Comparison of ENCODE assay signal across 8 mouse cellular contexts in genomic region chr12:29855007-29855406, GRCm38 (mm10).
DNase-seq lines count a peak whose midpoint lies in the region; ATAC-seq and TF ChIP-seq lines count a peak whose summit lies in the region.

No protein-coding gene starts in this region.

- no peaks in the 10 kb centered on the region for H3K36me3 ChIP-seq in heart, adult 2 months (ENCODE audit: control insufficient read depth, insufficient read depth, low read length)
- H3K36me3 ChIP-seq in C2C12 (ENCODE audit: control insufficient read depth, insufficient read depth) = no peaks in the 10 kb centered on the region
- peaks cover 29% of the 10 kb centered on the region for H3K36me3 ChIP-seq in forebrain, embryonic 16.5 days (ENCODE audit: control insufficient read depth, insufficient read depth)
- peaks cover 23% of the 10 kb centered on the region for H3K36me3 ChIP-seq in midbrain, embryonic 16.5 days (ENCODE audit: control insufficient read depth, insufficient read depth, low read length)

- no peaks in the 10 kb centered on the region for H3K9me3 ChIP-seq in forebrain, embryonic 16.5 days (ENCODE audit: control insufficient read depth, low read length)
- no peaks in the 10 kb centered on the region for H3K9me3 ChIP-seq in midbrain, embryonic 16.5 days (replicated peaks; ENCODE audit: control insufficient read depth, low read length, poor library complexity, severe bottlenecking)

- no peak for TF ChIP-seq EP300 in heart, adult 2 months (IDR thresholded peaks at IDR 0.05; ENCODE audit: insufficient read depth, low read depth, low read length)

- no peak overlapping the region for H3K27ac ChIP-seq in heart, adult 2 months
- H3K27ac ChIP-seq in bone marrow, adult 2 months (ENCODE audit: control insufficient read depth, insufficient read depth, low read depth, low read length, poor library complexity) = no peak overlapping the region
- H3K27ac ChIP-seq in forebrain, embryonic 16.5 days (ENCODE audit: low read length) = no peak overlapping the region
- no peak overlapping the region for H3K27ac ChIP-seq in midbrain, embryonic 16.5 days (ENCODE audit: low read length)

- no peak overlapping the region for H3K4me3 ChIP-seq in heart, adult 2 months
- no peak overlapping the region for H3K4me3 ChIP-seq in C2C12 (ENCODE audit: insufficient read depth, poor library complexity, severe bottlenecking)
- no peak overlapping the region for H3K4me3 ChIP-seq in bone marrow, adult 2 months (replicated peaks; ENCODE audit: control insufficient read depth, low read depth, low read length)
- no peak overlapping the region for H3K4me3 ChIP-seq in forebrain, embryonic 16.5 days (replicated peaks; ENCODE audit: low read length)
- H3K4me3 ChIP-seq in midbrain, embryonic 16.5 days (ENCODE audit: low read depth, low read length) = no peak overlapping the region

- 21% methylated on average over 5 of the region's 5 CpGs for WGBS in heart, adult 2 months
- 24% methylated on average over 5 of the region's 5 CpGs for WGBS in bone marrow, adult 2 months
- 22% methylated on average over 5 of the region's 5 CpGs for WGBS in forebrain, embryonic 16.5 days
- WGBS in midbrain, embryonic 16.5 days = 30% methylated on average over 5 of the region's 5 CpGs

- ATAC-seq in forebrain, embryonic 16.5 days = peak; percentile 61; the same call in 1 of the 2 replicates
- 0 out of 2 replicates have a peak, but pooled peaks have one; percentile 36 for ATAC-seq in midbrain, embryonic 16.5 days

- no peaks in the 10 kb centered on the region for H3K79me2 ChIP-seq in heart, adult 2 months (replicated peaks; ENCODE audit: control insufficient read depth, insufficient read depth, low read length)
- no peaks in the 10 kb centered on the region for H3K79me2 ChIP-seq in C2C12 (ENCODE audit: control insufficient read depth, insufficient read depth)

- H3K4me1 ChIP-seq in heart, adult 2 months (ENCODE audit: control insufficient read depth, insufficient read depth, low read length) = no peaks in the 10 kb centered on the region
- H3K4me1 ChIP-seq in bone marrow, adult 2 months (ENCODE audit: control insufficient read depth, insufficient read depth, low read length) = no peaks in the 10 kb centered on the region
- H3K4me1 ChIP-seq in forebrain, embryonic 16.5 days (replicated peaks; ENCODE audit: control insufficient read depth, insufficient read depth, low read length) = peaks cover 7% of the 10 kb centered on the region
- no peaks in the 10 kb centered on the region for H3K4me1 ChIP-seq in midbrain, embryonic 16.5 days (ENCODE audit: control insufficient read depth, insufficient read depth, low read length)

- H3K27me3 ChIP-seq in heart, adult 2 months (ENCODE audit: control insufficient read depth, insufficient read depth, low read length) = no peaks in the 10 kb centered on the region
- H3K27me3 ChIP-seq in C2C12 (ENCODE audit: control insufficient read depth, insufficient read depth, insufficient read length) = no peaks in the 10 kb centered on the region
- H3K27me3 ChIP-seq in forebrain, embryonic 16.5 days (replicated peaks; ENCODE audit: control insufficient read depth, insufficient read depth, low read length) = no peaks in the 10 kb centered on the region
- H3K27me3 ChIP-seq in midbrain, embryonic 16.5 days (ENCODE audit: control insufficient read depth, insufficient read depth, low read depth, low read length) = no peaks in the 10 kb centered on the region

- peak; percentile 32 to 61 for DNase-seq in heart, adult 2 months
- DNase-seq in heart, postnatal 25 days (ENCODE audit: low spot score) = no peak
- peak; percentile 42 to 82 for DNase-seq in kidney, postnatal 36 days
- DNase-seq in T-cell, adult 2 months (ENCODE audit: low spot score) = no peak

- TF ChIP-seq CTCF in heart, adult 2 months (IDR thresholded peaks at IDR 0.05) = peak; percentile 76
- TF ChIP-seq CTCF in C2C12 (IDR thresholded peaks at IDR 0.05; ENCODE audit: control insufficient read depth, insufficient read depth, insufficient read length) = peak; percentile 29
- TF ChIP-seq CTCF in bone marrow, adult 2 months (IDR thresholded peaks at IDR 0.05; ENCODE audit: control insufficient read depth, insufficient read depth, low read length) = peak; percentile 10; the same call in 1 of the 2 replicates

- H3K79me3 ChIP-seq in C2C12 (ENCODE audit: low read depth) = no peaks in the 10 kb centered on the region

- intact Hi-C loops in heart, adult 2 months (cut with DNase I) = no loop called here
- intact Hi-C loops in heart, postnatal 25 days (cut with DNase I) = no loop called here

- H3K4me2 ChIP-seq in forebrain, embryonic 16.5 days (ENCODE audit: low read length) = no peak overlapping the region
- no peak overlapping the region for H3K4me2 ChIP-seq in midbrain, embryonic 16.5 days (ENCODE audit: low read length)

- no peak overlapping the region for H3K9ac ChIP-seq in heart, adult 2 months (ENCODE audit: low read depth, low read length)
- no peak overlapping the region for H3K9ac ChIP-seq in forebrain, embryonic 16.5 days (replicated peaks; ENCODE audit: low read depth, low read length)
- H3K9ac ChIP-seq in midbrain, embryonic 16.5 days (ENCODE audit: low read depth, low read length) = no peak overlapping the region

- H3ac ChIP-seq in C2C12 (ENCODE audit: control insufficient read depth, insufficient read length, low read depth) = no peak overlapping the region

- TF ChIP-seq POLR2A in heart, adult 2 months (IDR thresholded peaks at IDR 0.05; ENCODE audit: insufficient read depth, low read depth, low read length) = no peak
- no peak for TF ChIP-seq POLR2A in bone marrow, adult 2 months (IDR thresholded peaks at IDR 0.05; ENCODE audit: borderline replicate concordance, control insufficient read depth, low read depth, low read length)

TF ChIP-seq in C2C12, 6 proteins besides CTCF, POLR2A, EP300 and RAD21:
- TF ChIP-seq FOSL1 (IDR thresholded peaks at IDR 0.05; ENCODE audit: insufficient read depth, low read length, poor library complexity, severe bottlenecking) (no peak), CEBPB (IDR thresholded peaks at IDR 0.05; ENCODE audit: low read depth) (no peak), USF1 (IDR thresholded peaks at IDR 0.05; ENCODE audit: low read depth) (no peak), MYOG (IDR thresholded peaks at IDR 0.05; ENCODE audit: control insufficient read depth, extremely low read depth, insufficient read length) (no peak), MYOD1 (IDR thresholded peaks at IDR 0.05; ENCODE audit: control insufficient read depth, insufficient read length, low read depth) (no peak), MAX (IDR thresholded peaks at IDR 0.05) (no peak)

Comparison
In these comparisons a context has a peak if more than half of its experiments do, and no peak if none do; other contexts are left out.
1. DNase-seq: peak in heart, adult 2 months (2 of 2) and kidney, postnatal 36 days (2 of 2); none in heart, postnatal 25 days (single experiment) and T-cell, adult 2 months (single experiment).
2. CTCF ChIP-seq: peak in every context shown above with its lines; median percentile 76 in heart, adult 2 months; 29 in C2C12; 10 in bone marrow, adult 2 months.